Mouse (Mus musculus) brain, embryonic 18.5 days (tissue): Measurements from ENCODE around the gene Cacnb2.

Experiments
- DNase-seq: peaks from one replicate; pipeline ENCODE4 v3.0.0-alpha.2; 2012; ENCODE audit warnings: low read depth, low spot score

Gene Cacnb2

DNA sequence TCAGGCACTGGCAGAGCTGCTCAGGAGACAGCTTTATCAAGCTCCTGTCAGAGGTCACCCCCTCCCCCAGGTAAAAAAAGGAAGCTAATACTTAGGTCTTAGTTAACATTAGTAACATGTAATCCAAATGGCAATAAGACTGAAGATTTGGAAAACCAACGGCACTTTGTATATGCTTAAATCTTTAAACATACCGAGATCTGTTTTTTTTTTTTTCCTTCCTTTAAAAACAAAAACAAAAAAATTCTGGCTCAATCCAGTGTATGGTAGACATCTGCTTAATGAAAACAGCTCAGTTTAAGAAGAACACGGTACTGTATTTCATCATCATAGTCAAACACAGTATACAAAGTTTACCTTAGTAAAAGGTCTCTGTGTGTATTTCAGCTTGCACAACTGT, at the start of gene Cacnb2:
Gene Cacnb2, plus strand, starts transcription at position 301 of the 400 bp plus-strand sequence.
- DNase-seq: no peak

DNA sequence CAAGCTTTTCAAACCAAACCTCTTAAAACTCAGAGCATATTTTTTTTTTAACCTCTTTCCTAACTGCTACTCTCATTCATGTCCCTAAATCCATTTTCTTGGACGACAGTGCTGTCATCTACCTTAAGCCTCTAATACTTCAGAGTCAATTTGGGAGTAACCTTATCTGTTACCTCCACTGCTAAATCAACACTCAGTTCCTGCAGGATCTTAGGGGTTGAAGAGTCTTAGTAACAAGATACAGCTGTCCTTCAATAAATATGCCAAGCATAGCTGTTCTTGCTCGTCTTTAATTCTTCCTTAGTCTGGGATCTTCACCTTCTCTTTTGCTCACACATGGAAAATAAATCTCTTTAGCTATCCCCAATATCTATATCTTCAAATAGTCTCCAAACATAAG, 34.9 kb upstream of the Cacnb2 start:
- no peak for DNase-seq

DNA sequence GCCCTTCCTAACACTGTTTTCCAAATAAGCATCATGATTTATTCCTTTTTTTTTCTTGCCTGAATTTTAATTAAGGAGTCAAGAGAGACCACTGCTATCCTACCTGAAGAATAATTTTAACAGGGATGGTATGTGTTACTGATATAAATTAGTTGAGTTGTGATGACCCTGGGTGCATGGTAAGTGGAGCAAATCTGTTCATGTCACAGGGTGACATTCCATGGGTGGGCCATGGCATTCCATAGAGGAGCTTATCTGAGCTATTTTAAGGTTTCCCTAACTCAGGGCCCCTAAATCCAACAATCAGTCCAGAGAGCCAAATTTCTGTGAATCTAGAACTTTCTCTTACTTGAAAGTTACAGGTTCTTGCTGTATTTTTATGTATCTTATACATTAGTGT, 31.6 kb upstream of the Cacnb2 start:
- no peak for DNase-seq

DNA sequence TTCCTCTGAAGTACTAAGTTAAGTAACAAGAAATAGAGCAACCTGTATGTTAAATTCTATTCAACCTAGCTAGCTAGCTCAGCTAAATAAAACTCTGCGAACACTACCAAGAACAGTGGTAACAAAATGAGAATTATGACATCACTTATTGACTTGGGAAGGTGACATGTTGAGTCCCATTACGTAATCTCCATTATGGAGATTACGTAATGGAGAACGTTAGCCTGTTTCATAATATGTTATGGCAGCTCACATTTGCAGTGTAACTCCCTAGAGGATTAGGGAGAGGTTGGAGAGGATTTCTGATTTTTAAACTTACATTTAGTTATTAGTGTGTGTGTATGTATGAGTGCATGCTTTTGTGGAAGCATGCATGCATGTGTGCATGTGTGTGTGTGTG, 13.3 kb upstream of the Cacnb2 start:
- no peak for DNase-seq

DNA sequence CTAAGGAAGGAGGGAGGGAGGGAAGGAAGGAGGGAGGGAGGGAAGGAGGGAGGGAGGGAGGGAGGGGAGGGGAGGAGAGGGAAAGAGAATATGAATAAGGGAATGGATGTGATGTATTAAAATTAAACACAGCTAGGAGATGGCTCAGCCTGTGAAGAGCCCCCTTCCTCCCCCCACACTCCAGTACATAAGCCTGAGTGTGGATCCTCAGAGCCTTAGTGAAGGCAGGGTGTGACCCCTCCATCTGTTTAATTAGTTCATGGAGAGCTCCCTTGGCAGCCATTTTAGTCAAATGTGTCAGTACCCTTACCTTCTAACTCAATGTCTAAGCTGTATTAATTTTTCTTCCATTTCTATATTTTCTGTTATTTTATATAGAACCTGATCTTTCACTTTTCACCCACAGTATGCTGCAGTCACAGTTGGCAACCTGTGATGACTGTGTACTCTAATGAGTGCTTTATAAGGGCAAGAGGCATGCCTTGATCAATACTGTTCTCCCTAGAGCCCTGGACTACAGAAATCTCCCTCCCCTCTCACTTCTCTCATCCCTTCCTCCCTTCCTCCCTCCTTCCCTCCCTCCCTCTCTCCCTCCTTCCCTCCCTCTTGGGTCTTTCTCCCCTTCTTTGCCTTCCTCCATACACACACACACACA, 4.9 kb upstream of the Cacnb2 start:
- DNase-seq: no peak

DNA sequence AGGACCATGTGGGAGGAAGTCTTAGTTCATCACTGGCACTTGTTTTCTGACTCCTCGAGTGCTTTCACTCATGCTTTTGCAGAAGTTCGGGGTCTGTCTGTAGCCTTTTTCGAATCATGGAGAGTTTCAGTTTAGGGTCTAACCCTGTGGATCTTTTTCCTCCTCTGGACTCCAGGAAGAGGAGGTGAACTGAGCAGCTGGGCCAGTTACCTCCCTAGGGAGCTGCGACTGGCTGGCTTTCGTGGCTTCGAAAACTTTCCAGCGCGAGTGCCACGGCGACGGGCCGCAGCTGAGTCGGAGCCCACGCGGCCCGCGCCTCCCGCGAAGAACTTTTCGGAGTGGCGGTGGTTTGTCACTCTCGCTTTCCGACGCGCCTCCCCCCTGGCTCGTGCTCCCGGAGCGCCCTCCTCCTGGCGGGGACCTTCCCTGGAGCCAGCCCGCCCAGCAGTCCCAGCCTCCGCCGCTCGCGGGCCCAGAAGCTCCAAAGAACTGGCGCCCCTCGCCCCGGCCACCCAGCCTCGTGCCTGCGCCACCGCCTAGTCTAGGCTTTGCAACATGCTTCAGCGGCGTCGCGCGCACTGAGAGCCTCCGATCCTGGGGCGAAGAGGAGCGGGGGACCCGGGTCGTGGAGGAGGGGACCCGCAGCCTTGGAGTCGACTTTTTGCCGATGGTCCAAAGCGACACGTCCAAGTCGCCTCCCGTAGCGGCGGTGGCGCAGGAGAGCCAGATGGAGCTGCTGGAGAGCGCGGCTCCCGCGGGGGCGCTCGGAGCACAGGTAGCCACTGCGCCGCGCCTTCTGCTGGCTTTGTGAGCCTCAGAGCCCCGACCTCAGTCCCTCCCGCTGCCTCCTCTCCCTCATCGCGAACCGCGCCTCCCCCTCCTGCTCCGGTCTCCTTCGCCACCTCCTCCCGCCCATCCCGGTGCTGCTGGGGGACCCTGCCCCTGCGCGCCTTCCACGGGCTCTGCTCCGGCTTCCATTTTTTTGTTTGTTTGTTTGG, 1.2 kb downstream of the Cacnb2 start:
- peak; percentile 39 for DNase-seq

DNA sequence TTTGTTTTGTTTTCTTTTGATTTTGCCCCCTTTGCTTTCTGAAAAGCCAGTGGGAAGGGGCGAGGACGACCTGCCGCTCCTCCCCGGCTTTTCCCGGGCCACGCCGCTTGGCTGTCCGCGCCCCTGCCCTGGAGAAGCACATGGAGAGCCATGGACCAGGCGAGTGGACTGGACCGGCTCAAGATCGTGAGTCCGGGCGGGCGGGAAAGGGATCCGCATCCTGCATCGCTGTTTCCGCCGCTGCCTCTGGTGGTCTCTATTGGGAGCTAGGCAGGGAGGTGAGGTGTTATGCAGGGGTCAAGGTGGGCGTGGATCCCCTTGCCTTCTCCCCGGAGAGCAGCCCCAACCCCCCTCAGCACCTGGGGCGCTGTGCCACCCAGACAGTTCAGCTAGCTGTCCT, 1.9 kb downstream of the Cacnb2 start:
- no peak for DNase-seq

DNA sequence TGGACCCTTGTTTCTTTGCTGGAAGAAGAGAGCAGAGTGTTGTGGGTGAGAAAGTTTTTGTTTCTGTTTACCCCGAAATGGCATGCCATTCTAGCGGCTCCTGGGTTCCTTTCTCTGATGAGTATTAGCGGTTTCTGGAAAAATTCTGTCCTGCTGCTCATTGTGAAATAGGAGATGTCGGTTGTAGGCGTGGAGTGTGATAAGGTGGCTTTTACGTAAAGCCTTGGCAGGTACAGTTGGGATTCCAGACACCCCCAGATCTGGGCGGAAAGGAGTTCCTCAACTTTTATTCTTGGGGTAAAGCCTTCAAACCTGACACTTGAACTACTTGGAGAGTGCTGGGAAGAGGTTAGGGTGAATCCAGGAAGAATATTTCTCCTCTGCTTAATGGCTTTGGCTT, 2.3 kb downstream of the Cacnb2 start:
- DNase-seq: no peak

DNA sequence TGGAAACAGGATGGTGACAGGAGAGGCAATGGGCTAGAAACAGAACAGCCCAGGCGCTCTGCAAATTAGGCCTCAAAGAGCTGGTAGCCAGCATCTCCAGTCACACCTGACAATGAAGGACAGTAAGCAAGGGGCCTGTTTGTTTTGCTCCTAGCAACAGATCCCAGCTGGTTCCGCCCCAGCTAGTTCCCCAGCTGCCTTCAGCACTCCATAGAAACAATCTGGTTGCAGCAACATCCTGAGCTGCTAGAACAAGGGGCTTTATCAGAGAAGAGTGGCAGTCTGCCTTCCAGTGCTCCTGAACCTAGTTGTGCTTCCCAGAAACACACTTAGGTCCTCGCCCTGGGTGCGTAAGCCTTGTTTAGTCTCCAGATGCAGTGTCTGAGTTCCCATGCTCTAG, 5.7 kb downstream of the Cacnb2 start:
- DNase-seq: no peak

DNA sequence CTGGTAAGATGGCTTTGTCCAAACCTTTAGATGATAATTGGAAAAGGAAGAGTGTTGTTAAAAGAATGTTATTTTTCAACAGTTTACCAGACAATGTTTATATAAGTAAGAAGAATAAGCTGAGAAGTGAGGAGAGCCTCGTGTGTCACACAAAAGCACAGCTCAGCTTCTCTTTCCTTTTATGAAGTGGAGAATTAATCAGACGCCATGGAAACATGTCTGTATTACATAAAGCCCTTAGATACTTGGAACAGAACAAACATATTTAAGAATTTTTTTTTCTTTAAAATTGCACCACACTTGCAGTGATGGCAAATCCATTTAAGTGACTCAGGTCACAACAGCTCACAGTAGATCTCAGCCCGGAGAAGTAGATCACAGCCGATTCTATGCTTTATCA, 9.8 kb downstream of the Cacnb2 start:
- no peak for DNase-seq

DNA sequence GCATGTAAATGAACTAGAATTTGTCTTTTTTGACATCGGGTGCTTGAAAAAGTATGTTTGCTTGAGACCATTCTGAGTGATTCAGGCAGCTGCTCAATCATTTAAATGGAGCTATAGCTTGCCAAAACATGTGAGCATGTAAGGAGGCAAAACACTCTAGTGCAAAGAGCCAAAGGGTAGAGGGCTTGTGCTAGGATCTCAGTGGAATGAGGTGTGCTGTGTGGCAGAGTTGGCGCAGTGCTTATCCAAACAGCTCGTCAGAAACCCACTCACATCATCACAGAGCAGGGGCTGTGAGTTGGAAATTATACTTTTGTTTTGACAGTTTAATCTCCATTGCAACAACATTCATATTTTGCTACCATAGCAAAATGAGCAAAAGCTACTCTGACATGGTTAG, 13.5 kb downstream of the Cacnb2 start:
- no peak for DNase-seq

DNA sequence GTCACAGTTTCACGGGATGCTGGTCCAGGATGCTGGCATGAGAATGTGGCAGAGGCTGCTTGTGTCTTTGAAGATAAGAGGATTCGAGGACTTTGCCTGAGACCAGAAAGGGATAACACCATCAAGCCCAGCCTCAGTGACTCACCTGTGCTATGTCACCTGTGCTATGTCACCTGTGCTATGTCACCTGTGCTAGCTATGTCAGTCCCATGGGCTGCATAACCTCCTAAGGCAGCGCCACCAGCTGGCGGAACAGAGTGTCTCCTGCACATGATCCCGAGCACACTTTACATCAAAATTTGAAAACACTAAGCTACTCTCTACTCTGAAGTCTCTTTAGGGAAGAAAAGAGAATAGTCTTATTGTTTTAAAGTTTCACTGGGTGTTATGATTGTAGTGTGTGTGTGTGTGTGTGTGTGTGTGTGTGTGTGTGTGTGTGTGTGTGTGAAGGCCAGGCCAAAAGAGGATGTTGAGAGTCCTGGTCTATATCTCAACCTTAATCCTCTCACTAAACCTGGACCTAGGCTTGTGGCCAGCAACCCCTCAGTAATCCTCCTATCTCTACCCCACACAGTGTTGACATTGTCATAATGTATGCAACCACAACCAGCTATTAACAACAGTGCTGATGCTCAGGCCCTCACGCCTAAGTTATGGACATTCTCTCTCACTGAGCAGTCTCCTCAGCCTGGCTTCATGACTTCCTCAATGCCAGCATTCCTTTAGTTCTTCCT, 17.4 kb downstream of the Cacnb2 start:
- no peak for DNase-seq

DNA sequence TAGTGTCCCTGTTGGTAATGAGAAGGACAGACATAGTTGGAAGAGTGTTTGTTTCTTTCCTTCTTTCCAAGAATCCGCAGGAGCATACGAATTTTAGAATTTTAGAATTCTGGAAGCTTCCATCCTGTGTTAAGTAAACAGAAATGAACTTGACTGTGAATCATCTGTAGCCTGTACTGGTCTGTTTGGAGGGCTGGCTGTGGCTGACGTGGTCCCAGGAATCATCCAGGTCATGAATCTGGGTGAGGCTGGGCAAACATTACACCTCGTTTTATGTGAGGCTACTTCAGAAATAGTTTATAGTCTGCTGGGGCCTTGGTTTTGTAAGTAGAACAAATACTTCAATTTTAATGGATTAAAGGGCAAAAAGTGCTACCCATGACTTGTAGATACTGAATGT, 18.0 kb downstream of the Cacnb2 start:
- DNase-seq: no peak

DNA sequence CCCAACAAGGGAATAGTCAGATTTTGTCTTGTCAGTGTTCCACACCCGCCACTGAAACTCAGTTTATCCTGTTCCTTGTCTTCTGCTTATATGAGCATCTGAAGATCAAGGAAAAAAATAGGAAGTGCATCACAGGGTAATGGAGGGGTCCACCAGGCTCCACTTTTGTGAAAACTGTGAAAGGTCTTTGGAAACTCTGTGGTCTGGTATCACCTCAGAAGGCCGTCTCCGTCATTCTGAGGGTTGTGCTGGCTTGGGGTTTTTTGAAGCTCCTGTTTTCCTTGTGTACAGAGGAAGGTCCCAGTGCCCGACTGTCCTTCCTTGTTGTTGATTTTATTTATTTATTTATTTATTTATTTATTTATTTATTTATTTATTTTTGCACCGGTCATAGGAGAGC, 20.9 kb downstream of the Cacnb2 start:
- no peak for DNase-seq

DNA sequence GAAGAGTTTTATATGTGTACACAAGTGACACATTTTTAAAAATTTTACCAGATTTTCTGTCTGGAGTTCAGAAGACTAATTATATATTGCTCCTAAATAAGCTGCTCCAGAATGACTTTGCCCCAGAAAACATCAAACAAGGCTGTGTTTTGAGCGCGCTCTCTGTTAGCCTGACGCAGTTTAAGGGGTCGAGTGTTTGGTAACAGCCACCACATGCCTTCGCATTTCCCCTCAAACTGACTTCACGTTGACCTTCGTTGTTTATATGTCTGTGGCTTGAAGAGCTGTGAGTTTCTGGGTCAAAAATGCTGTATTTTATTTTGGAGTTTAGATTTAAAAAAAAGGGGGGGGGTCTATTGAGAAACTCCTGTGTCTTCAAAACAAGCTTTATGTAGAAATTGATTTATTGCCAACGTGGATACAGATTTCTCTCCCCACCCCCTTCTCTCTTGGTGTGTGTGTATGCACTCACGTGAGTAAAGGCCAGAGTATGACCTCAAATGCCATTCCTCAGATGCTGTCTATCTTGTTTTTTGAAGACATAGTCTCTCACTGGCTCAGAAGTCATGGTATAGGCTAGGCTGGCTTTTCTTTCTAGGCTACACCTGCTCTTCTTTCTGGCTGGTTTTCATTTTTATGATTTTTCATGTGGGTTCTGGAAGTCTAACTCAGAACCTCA, 27.1 kb downstream of the Cacnb2 start:
- no peak for DNase-seq

DNA sequence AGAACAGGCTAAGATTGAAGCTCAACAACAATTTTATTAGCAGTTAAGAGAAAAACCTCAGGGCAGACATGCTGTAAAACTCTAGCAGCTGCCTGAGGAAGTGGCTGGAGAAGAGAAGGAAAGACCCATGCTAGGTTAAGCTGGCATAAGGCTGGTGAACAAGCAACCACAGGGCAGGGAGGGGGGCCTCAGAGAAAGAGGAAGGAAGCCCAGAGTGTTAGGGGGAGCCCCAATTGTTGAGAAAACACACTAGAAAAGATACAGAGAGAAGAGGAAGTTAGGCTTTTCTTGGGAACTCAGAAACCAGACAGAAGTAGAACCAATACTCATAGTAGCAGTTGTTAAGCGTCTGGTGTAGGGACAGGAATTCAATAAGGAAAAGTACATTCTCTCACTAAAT, 28.7 kb downstream of the Cacnb2 start:
- no peak for DNase-seq

DNA sequence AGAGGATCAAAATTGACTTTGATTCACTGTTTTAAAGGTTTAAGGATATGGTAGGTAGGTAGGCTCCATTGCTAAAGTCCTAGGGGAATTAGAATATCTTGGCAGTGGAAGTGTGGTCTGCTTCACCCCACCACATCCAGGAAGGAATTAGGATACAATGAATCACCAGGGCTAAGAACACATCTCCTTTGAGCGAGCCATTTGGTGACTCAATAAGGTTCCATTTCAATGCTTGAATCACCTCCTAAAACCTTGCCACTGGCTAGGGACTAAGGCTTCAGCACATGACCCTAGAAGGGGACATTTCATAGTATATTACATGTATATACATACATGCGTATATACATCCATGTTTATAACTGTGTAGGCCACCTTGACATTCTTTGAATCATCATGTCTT, 30.3 kb downstream of the Cacnb2 start:
- no peak for DNase-seq

DNA sequence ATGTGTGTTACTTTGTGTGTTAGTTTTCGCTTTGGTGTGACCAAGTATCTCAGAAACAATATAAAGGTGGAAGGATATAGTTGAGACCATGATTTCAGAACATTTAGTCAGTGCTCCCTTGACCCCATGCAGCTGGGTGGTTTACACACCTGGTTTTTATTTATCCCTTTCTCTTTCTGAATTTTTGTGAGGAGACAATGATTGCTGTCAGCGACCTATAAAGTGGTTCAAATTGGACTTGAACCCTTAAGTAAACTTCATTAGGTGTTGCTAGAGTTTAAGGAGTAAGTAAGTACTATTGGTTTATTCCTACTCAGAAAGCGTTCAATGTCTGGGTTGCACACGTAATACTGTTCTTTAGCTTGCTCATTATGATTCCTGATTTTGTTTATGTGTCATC, 36.4 kb downstream of the Cacnb2 start:
- no peak for DNase-seq

DNA sequence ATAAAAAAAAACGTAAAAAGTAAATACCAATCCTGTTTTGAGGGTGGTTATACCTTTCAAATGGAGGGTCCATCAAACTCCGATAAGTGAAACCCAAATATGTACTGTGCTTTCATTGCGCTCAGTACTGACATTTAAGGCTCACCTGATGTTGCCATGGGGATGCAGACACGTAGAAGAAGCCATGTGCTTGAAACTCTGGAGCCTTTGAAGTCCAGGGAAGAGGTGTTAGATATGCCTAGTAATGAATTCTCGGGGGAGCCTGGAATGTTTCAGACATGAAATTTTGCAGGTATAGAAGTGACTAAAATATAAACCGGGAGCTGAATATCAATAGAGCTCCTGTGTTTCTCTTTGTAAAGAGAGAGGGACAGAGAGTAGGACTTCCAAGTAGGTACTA, 37.0 kb downstream of the Cacnb2 start:
- no peak for DNase-seq

DNA sequence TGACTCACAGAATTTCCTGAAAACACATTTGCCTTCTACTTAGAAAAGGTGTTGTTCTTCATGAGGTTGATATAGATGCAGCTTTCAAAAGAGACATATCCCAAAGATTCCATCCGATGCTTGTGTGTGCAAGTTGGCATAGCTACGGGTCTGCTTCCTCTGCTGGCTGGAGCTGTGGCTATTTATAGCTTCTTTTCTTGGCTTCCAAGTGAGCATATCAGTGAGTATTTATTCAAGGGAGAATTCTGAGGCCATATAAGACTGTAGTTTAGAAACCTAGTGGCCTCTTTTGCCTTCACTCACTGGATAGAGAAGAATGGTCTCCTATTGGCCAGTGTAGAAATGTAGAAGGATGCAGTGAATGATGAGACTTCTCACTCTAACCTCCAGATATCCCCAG, 38.2 kb downstream of the Cacnb2 start:
- peak; percentile 39 for DNase-seq

DNA sequence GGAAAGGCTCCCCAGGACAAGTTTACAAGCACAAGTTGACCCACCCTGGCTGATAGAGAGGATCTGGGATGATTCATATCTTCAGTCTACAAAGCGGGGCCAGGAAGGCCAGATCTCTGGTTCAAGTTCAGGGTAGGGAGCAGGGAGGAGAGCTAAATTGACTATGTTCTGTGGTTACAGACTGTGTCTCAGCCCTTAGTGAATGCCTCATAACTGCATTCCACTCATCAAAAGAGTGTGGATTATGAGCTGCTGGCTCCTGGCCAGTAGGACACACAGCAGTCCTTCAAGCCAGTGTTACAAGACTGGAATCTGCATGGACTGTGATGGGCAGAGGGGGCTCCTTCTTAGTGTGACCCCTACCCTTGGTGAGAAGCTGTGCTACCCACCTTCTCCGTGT, 48.4 kb downstream of the Cacnb2 start:
- DNase-seq: no peak

DNA sequence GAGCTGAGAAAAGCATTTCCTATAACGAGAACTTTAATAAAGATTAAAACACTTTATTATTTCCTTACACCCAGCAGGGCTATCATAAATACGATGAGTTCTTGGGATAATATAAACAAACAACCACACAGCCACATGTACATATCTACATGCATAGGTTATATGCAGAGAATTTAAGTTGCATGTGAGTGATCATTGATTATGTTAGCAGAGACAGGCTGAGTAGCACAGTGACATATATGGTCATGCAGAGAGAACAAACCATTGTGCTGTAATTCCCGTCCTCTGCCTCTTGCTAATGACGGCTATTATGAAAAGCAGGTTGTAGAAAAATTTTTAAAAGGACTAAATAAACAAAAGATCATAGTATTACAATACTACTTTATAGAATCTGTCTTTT, 53.8 kb downstream of the Cacnb2 start:
- DNase-seq: no peak
